Mouse (Mus musculus) CH12.LX (cell line): ENCODE measurements around the gene Myo16. TPM values are rescaled to one million over a fixed set of nuclear protein-coding genes. Genes with fewer than 3 reads are reported as not detected.

Experiments used
- DNase-seq: peaks from one replicate; pipeline ENCODE4 v3.0.0-alpha.2; 2013; ENCODE audit errors: extremely low read depth
- H3K27ac ChIP-seq: 2 replicates; pipeline ENCODE4 v1.5.1; 2012; ENCODE audit warnings: low read depth, mild to moderate bottlenecking, control low read depth, moderate library complexity; ENCODE audit not compliant: insufficient read depth
- H3K27me3 ChIP-seq: replicated peaks from 2 replicates; pipeline ENCODE3; 2012; ENCODE audit warnings: inconsistent platforms
- H3K36me3 ChIP-seq, 2 experiments: replicated peaks in 1 of 2; 2 replicates each; pipeline versions ENCODE3 to v1.6.1; 2012; ENCODE audit warnings: inconsistent platforms in 1 of 2, low read length in 1 of 2, mild to moderate bottlenecking in 1 of 2, mixed read lengths in 1 of 2, moderate library complexity in 1 of 2; ENCODE audit not compliant: control insufficient read depth in 1 of 2, insufficient read depth in 1 of 2
- H3K4me1 ChIP-seq, 2 experiments: 2 replicates each; pipeline ENCODE4 v1.6.1; 2012; ENCODE audit warnings: inconsistent platforms in 1 of 2, moderate library complexity in 1 of 2; ENCODE audit not compliant: insufficient read depth in 2 of 2, control insufficient read depth in 1 of 2
- H3K4me2 ChIP-seq: 2 replicates; pipeline ENCODE4 v1.6.1; 2012; ENCODE audit warnings: low read depth, mild to moderate bottlenecking, control low read depth; ENCODE audit not compliant: poor library complexity, insufficient read depth, severe bottlenecking
- H3K4me3 ChIP-seq, 3 experiments: fragments of 150-350 bp in 1 of 3; sonication (generic) in 1 of 3; replicated peaks in 1 of 3; 2 replicates each; pipeline versions ENCODE3 to v1.5.1; 2011 to 2012; ENCODE audit warnings: low read depth in 2 of 3, low read length in 2 of 3, mild to moderate bottlenecking in 2 of 3, moderate library complexity in 2 of 3, control low read depth in 1 of 3, improper control_type of control experiment in 1 of 3, inconsistent platforms in 1 of 3, mixed read lengths in 1 of 3; ENCODE audit not compliant: poor library complexity in 1 of 3
- H3K79me2 ChIP-seq: replicated peaks from 2 replicates; pipeline ENCODE4 v1.6.1; 2012; ENCODE audit warnings: mild to moderate bottlenecking, moderate library complexity; ENCODE audit not compliant: control insufficient read depth, poor library complexity, insufficient read depth, severe bottlenecking; ENCODE audit errors: extremely low read depth
- H3K9ac ChIP-seq: 2 replicates; pipeline ENCODE4 v1.6.1; 2012; ENCODE audit warnings: low read depth, mild to moderate bottlenecking, control low read depth, moderate library complexity; ENCODE audit not compliant: insufficient read depth
- H3K9me3 ChIP-seq: replicated peaks from 2 replicates; pipeline ENCODE3; 2012; ENCODE audit warnings: low read length, inconsistent platforms, mixed read lengths
- BHLHE40 ChIP-seq: IDR thresholded peaks from 2 replicates; pipeline ENCODE4 v1.6.1; 2011; ENCODE audit warnings: mild to moderate bottlenecking, low read depth, low read length, improper control_type of control experiment
- CHD2 ChIP-seq: IDR thresholded peaks from 2 replicates; pipeline ENCODE4 v1.6.1; 2011; ENCODE audit warnings: low read length, improper control_type of control experiment
- CTCF ChIP-seq, 2 experiments: IDR thresholded peaks in 1 of 2; conservative IDR thresholded peaks in 1 of 2; 2 replicates each; pipeline ENCODE4 v1.5.1; 2011 to 2012; ENCODE audit warnings: low read depth in 2 of 2, low read length in 2 of 2, improper control_type of control experiment in 1 of 2, inconsistent platforms in 1 of 2, mild to moderate bottlenecking in 1 of 2, moderate library complexity in 1 of 2
- E2F4 ChIP-seq: IDR thresholded peaks from 2 replicates; pipeline ENCODE4 v1.6.1; 2011; ENCODE audit warnings: low read depth, low read length, improper control_type of control experiment; ENCODE audit not compliant: insufficient replicate concordance
- GABPA ChIP-seq: IDR thresholded peaks from 2 replicates; pipeline ENCODE4 v1.6.1; 2012; ENCODE audit warnings: low read depth, low read length, improper control_type of control experiment, inconsistent platforms; ENCODE audit not compliant: insufficient replicate concordance
- IRF4 ChIP-seq: IDR thresholded peaks from 2 replicates; pipeline ENCODE4 v1.6.1; 2014; ENCODE audit warnings: low read depth, mild to moderate bottlenecking, inconsistent platforms, low read length, improper control_type of control experiment
- JUN ChIP-seq: IDR thresholded peaks from 2 replicates; pipeline ENCODE4 v1.6.1; 2011; ENCODE audit warnings: low read depth, mild to moderate bottlenecking, low read length, improper control_type of control experiment, moderate library complexity; ENCODE audit not compliant: insufficient read depth
- KAT2A ChIP-seq: IDR thresholded peaks from 2 replicates; pipeline ENCODE4 v1.6.1; 2012; ENCODE audit warnings: low read length, improper control_type of control experiment, inconsistent platforms; ENCODE audit not compliant: insufficient replicate concordance
- MAFK ChIP-seq: IDR thresholded peaks from 2 replicates; pipeline ENCODE4 v1.6.1; 2011; ENCODE audit warnings: low read length, improper control_type of control experiment; ENCODE audit not compliant: insufficient replicate concordance
- MYC ChIP-seq: IDR thresholded peaks from 2 replicates; pipeline ENCODE4 v1.6.1; 2011; ENCODE audit warnings: low read depth, mild to moderate bottlenecking, improper control_type of control experiment, low read length
- NELFE ChIP-seq: IDR thresholded peaks from 2 replicates; pipeline ENCODE4 v1.6.1; 2011; ENCODE audit warnings: low read depth, low read length, improper control_type of control experiment
- POLR2A ChIP-seq: IDR thresholded peaks from 2 replicates; pipeline ENCODE4 v1.6.1; 2011; ENCODE audit warnings: low read depth, mild to moderate bottlenecking, improper control_type of control experiment, low read length
- POLR2AphosphoS2 ChIP-seq: IDR thresholded peaks from 2 replicates; pipeline ENCODE4 v1.6.1; 2011; ENCODE audit warnings: low read depth, low read length, improper control_type of control experiment
- RAD21 ChIP-seq: IDR thresholded peaks from 2 replicates; pipeline ENCODE4 v1.6.1; 2011; ENCODE audit warnings: low read depth, mild to moderate bottlenecking, low read length, improper control_type of control experiment, moderate library complexity
- RCOR1 ChIP-seq: conservative IDR thresholded peaks from 2 replicates; pipeline ENCODE4 v1.6.1; 2012; ENCODE audit warnings: low read depth, mild to moderate bottlenecking, inconsistent platforms, low read length, improper control_type of control experiment
- SIN3A ChIP-seq: IDR thresholded peaks from 2 replicates; pipeline ENCODE4 v1.6.1; 2012; ENCODE audit warnings: low read length, improper control_type of control experiment, inconsistent platforms
- SMC3 ChIP-seq: IDR thresholded peaks from 2 replicates; pipeline ENCODE4 v1.6.1; 2011; ENCODE audit warnings: low read depth, low read length, improper control_type of control experiment
- TBP ChIP-seq: conservative IDR thresholded peaks from 2 replicates; pipeline ENCODE4 v1.6.1; 2011; ENCODE audit warnings: low read depth, low read length, improper control_type of control experiment
- TCF12 ChIP-seq: IDR thresholded peaks from 2 replicates; pipeline ENCODE4 v1.6.1; 2014; ENCODE audit warnings: low read depth, mild to moderate bottlenecking, inconsistent platforms, low read length, improper control_type of control experiment
- USF2 ChIP-seq: conservative IDR thresholded peaks from 2 replicates; pipeline ENCODE4 v1.6.1; 2011; ENCODE audit warnings: low read depth, low read length, improper control_type of control experiment
- ZMIZ1 ChIP-seq: IDR thresholded peaks from 2 replicates; pipeline ENCODE4 v1.6.1; 2012; ENCODE audit warnings: low read depth, mild to moderate bottlenecking, inconsistent platforms, low read length, improper control_type of control experiment
- ZNF384 ChIP-seq: IDR thresholded peaks from 2 replicates; pipeline ENCODE4 v1.6.1; 2012; ENCODE audit warnings: low read depth, low read length, improper control_type of control experiment, inconsistent platforms
- dilution Hi-C: fragments of 300-500 bp; cut with MboI; formaldehyde crosslinking; loops from 2 replicates; pipeline ENCODE4 v1.14.3; 2020; ENCODE audit warnings: low sequenced_read_pairs; ENCODE audit not compliant: extremely low pct_unique_long_range_greater_than_20kb, extremely low pct_ligation_motif_present
- in situ Hi-C: fragments of 300-500 bp; cut with MboI; formaldehyde crosslinking; loops from 3 replicates; pipeline ENCODE4 v1.14.3; 2019; ENCODE audit warnings: low sequenced_read_pairs, low pct_ligation_motif_present, low pct_unique_long_range_greater_than_20kb, mixed read lengths
- polyA plus RNA-seq: library from polyadenylated mRNA; unstranded; fragments of >175 nt; gene quantifications from 2 replicates; pipeline ENCODE4 v1.2.1, GENCODE M21; 2012; ENCODE audit warnings: low read depth; ENCODE audit not compliant: insufficient read length
- total RNA-seq, 2 experiments: library from RNA; depleted of rRNA; stranded (reverse); fragments of 300-350 nt in 1 of 2; fragments of >200 nt in 1 of 2; gene quantifications; 2 replicates each; pipeline ENCODE4 v1.2.3; 2012 to 2014

Gene Myo16
- total and polyA plus RNA-seq, 3 experiments: not detected

DNA sequence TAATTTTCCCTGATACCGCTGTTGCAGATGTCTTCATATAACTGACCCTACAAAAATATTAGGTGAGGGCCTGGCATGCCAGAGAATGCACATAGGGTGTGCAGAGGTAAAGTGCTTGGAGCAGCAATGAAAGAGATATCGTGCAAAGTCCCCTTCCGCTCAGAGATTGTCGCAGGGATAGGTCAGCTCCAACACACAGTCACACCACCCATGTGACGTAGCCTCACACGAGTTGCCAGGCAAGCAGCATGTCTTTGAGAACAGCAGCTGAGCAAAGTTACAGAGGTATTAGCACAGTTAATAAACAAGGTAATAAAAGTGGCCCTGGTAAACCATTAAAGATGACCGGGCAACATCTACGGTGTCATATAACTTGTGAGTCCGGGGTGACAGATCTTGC lies 212.4 kb downstream of the Myo16 start:
- dilution Hi-C loops: no loop called here
- no peaks in the 10 kb centered on the region for H3K9me3 ChIP-seq
- no peak for TF ChIP-seq RAD21
- no peak for TF ChIP-seq CTCF (conservative IDR thresholded peaks at IDR 0.05 in 1 of 2, IDR thresholded peaks at IDR 0.05 in 1 of 2; ENCODE audit: low read depth in 2 of 2, low read length in 2 of 2)
- no peak for TF ChIP-seq RCOR1
- TF ChIP-seq SIN3A: no peak
- no peak for TF ChIP-seq ZMIZ1
- no peak for TF ChIP-seq POLR2AphosphoS2
- TF ChIP-seq POLR2A: no peak
- no peak for TF ChIP-seq MYC
- no peak for TF ChIP-seq MAFK
- TF ChIP-seq NELFE: no peak
- TF ChIP-seq, all 38 proteins: peak for 0
- Histone ChIP-seq H3K79me2 (no peaks in the 10 kb centered on the region), H3K27ac (no peak overlapping the region), H3K4me3 (no peak overlapping the region), H3K27me3 (no peaks in the 10 kb centered on the region), H3K4me2 (no peak overlapping the region), H3K9ac (no peak overlapping the region), H3K36me3 (no peaks in the 10 kb centered on the region), H3K4me1 (peaks cover 0 to 9% of the 10 kb centered on the region in 2 experiments; a peak in 1 of 4 replicates)
- DNase-seq: no peak
- in situ Hi-C loops: no loop called here

DNA sequence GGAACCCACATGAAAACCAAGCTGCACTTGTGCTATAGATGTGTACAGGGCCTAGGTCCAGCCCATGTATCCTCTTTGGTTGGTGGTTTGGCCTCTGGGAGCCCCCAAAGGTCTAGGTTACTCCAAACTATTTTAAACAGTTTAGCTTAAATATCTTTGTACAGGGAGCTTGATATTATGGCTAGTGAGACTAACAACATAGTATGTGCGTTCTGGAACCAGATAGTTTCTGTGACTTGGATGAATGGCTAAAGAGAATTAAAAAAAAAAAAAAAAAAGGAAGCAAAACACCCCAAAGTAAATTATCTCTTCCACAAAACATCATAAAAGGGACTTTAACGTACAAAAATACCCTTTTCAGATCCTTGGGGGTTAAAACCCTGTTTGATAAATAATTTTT lies 218.9 kb downstream of the Myo16 start:
- no peaks in the 10 kb centered on the region for H3K36me3 ChIP-seq
- TF ChIP-seq ZNF384: no peak
- no peak for TF ChIP-seq TBP
- TF ChIP-seq MAFK: no peak
- no peak for TF ChIP-seq USF2
- no peak for TF ChIP-seq CHD2
- no peak for TF ChIP-seq IRF4
- TF ChIP-seq E2F4: no peak
- TF ChIP-seq JUN: no peak
- no peak for TF ChIP-seq GABPA
- TF ChIP-seq BHLHE40: no peak
- TF ChIP-seq KAT2A: no peak
- no peak for TF ChIP-seq POLR2AphosphoS2
- no peak for TF ChIP-seq SMC3
- no peak for TF ChIP-seq TCF12
- H3K4me1 ChIP-seq: peaks cover 0 to 4% of the 10 kb centered on the region in 2 experiments; a peak in 1 of 4 replicates
- no peak overlapping the region for H3K9ac ChIP-seq
- H3K4me3 ChIP-seq: no peak overlapping the region
- no peak for DNase-seq
- no peak overlapping the region for H3K4me2 ChIP-seq
- H3K79me2 ChIP-seq: no peaks in the 10 kb centered on the region
- in situ Hi-C loops: no loop called here
- H3K27me3 ChIP-seq: no peaks in the 10 kb centered on the region
- dilution Hi-C loops: no loop called here
- H3K27ac ChIP-seq: no peak overlapping the region
- no peaks in the 10 kb centered on the region for H3K9me3 ChIP-seq
